Mouse (Mus musculus) common myeloid progenitor, adult 5-6 weeks (primary cell): ENCODE results near the gene Cxcr2. TPM values are rescaled to one million over a fixed set of nuclear protein-coding genes. Genes with fewer than 3 reads are reported as not detected.

ENCODE experiments used
- ATAC-seq: replicated peaks from 2 replicates; pipeline ENCODE4 v1.8.0; 2016; ENCODE audit warnings: low read depth, mild to moderate bottlenecking, moderate TSS enrichment, inconsistent platforms; ENCODE audit not compliant: poor library complexity, severe bottlenecking
- total RNA-seq: library from RNA; stranded (forward); fragments of 200-1000, 187-1606 nt; gene quantifications from 2 replicates; pipeline ENCODE4 v1.2.3, GENCODE M21; 2017

The Cxcr2 gene
- total RNA-seq, 1 experiment from 2014 or later = 9.6 TPM

DNA sequence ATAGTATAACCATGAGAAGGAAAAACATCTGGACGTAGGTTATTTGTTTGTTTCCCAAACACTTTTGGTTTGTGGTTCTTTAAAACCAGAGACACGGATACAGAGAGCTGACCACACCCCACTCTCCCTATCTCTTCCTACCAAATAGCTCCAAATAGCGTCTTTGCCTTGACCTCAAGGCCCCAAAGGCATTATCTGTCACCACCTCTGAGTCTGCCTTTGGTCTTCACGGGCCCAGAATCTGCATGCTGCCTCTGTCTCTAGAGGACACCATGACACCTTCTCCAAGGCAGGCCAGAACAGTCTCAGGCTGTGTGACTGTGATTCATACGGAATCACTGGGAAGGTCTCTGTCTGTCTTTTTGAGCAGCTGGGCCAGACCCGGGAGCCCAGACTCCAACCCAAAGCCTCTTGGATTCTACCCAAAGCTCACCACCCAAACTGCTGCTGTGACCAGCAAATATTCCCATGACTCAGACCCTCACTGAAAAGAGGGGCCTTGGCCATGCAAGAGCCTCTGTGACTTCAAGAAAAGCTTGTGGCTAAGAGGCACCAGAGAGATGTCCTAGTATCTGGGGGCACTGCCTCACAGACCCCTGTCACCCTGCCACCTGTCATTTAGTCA is 18.4 kb upstream of the Cxcr2 start:
- ATAC-seq = peak; percentile 67

DNA sequence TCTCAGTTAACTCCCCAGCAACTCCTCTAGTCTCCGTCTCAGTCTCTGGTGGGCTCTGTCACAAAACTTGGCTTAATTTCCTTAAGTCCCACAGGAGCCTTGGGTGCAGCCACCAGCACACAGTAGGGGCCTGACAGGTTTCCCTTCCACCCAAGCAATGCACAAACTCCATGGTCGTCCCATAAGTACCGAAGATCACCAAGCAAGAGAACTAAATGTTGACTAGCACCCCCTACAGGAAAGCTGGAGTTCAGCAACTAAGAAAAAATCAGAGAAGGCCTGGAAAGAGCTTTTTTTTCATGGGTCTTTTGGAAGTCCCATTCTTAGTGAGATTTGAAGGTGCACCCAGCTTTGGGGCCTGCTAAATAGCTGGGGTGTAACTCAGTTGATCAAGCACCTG is 14.4 kb upstream of the Cxcr2 start:
- no peak for ATAC-seq

DNA sequence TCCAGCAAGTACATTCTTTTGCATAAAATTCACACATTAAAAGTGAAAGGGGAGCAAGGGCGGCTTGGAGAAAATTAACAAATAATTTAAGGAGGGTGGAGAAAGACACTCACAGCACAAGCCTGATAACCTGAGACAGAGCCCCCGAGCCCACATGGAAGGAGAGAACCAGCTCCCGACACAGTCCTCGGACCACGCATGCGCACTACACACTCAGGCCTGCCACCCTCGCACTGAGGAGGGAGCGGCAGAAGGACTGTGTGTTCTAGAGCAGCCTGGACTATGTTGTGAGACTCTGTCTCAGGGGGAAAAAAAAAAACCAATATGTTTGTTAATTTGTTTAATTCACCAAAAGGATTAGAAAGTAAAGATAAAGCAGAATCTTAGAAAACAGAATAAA is 12.0 kb upstream of the Cxcr2 start:
- no peak for ATAC-seq

DNA sequence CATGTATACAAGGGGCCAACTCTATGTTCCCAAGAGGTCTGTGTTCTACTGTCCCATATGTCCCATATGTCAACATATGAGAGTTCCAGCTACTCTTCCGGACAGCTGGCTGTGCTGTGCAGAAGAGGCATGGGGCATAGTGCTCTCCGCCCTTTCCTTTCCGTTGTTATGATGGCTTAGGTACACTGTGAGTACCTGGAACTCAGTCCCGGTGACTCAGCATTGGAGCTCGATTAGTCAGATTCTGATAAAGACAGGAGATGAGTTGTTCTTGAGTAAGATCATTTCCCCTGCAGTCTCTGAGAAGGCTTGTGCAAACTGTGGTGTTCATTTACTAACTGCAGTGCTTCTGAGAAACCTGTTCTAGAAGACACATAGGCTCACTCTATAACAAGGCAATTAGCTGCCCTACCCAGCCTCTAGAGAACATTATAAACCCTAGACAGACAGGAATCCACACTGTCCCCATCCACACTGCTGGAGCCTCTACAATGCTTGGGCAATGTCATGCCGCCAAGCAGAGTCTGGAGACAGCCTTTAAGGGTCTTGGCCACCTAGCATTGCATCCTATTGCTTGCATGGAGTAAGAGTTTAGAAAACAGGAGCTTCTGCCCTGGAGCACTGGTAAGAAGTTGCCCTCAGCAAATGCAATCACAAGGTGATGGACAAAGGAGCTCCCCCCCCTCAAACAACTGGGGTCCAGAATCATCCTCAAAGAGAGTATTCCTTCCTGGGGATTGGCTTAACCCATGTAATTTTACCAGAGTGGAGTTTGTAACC is 4.5 kb upstream of the Cxcr2 start:
- no peak for ATAC-seq

DNA sequence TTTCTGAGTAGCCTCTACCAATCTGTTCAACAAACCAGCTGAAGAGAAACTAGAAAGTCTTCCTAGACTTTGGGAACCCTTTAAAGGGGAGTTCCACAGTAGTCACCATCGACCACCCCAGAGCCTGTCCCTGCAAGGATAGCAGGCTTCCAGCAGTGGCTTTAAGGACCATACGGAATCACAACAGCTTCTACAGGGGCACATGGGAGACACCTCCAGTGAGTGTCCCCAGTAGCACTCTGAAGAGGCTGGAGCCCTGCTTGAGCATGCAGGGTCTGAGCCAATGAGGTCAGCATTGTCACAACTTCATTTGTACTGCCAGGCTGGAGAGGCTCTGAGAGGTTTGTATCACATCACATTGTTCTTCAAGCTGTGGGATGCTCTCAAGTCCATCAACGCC is 3.7 kb upstream of the Cxcr2 start:
- ATAC-seq = no peak

DNA sequence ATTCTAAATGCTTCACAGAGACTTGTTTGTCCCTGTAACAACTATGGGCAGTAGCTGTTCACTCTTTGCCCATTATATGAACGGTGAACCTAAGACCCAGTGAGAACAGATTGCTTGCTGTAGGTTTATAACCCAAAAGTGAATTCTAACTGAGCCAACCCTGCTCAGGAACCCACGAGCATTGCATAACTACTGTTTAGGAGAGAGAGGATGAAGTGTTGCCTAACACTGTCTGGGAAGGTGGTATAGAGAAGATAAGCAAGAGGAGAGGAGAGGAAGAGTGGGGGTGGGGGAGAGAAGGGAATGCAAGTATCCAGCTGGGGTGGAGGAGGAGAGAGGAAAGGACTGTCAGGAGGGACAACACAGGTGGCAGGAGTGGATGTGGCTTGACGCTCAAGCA is 2.7 kb upstream of the Cxcr2 start:
- peak; percentile 69 for ATAC-seq

DNA sequence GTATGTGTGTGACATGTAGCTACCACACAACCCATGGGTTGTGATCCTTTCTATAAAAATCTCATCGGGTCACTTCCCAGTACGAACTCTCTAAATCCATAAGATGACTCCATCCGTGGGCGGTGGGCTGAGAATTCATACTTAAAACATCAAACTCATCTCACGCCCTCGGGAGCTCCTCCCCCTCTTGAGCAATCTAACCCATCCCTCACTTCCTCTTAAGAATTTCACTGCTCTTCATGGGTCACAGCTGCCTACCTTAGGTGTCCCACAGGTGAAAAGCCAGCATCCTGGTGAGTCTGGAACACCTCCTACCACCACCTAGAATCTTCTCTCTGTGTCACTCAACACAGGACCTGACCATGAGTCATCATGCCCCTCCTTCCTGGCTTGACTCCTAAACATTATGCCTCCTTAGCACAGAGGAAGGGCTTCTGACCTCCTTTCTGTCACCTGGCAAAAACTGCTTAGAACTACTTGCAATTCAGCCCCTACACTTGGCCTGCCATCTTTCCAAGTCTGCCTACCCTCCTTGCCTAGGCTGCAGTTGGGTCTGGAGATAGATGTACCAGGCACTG is 1.7 kb downstream of the Cxcr2 start:
- peak; percentile 38 for ATAC-seq

DNA sequence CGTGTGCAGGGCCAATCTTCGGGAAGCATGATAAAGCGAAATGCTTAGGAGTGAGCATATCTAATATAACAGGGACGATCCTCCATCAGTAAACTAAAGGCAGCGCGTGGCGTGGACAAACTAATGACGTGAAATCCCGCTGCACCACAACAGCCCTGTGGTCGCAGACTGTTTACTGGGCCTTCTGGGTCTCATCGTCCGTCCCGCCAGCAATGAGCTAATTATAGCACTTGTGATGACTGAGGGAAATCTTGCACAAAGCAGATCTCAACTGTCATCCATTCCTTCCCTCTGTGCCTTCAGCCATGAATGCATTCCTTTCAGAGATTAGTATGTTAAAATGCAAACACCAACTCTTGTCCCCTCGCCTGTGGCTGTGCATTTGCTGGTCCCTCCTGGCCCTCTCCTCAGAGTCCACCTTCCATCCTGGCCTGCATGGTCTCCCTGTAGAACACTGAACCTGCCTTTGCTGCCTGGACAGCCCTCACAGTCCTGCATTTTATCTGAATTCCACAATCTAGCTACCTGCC is 2.7 kb downstream of the Cxcr2 start:
- peak; percentile 64 for ATAC-seq

DNA sequence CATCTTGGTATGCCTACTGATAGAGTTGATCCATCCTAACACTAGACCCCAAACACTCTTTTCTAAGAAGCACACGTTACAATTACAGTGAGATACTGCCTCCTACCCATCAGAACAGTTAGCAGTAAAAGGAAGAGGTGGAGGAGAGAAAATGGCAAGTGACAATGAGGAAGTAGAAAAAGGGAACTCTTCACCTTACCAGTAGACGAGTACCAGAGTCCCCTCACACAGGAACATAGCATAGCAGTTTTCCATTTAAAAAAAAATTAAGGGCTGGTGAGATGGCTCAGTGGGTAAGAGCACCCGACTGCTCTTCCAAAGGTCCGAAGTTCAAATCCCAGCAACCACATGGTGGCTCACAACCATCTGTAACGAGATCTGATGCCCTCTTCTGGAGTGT is 5.8 kb downstream of the Cxcr2 start:
- ATAC-seq = peak; percentile 65

DNA sequence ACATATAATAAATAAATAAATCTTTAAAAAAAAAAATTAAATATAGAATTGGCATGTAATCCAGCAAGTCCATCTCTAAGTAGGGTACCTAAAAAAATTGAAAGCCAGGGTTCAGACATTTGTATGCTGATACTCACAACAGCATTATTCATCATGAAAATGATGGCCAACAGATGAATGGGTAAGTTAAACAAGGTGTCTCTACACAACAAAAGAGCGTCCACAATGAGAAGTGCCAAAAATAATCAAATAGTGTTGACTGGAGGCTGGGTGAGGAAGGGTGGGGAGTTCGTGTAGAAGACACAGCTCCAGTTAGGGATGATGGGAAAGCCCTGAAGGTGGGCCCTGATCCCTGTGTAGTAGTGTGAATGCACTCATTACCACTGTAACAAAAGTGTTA is 6.2 kb downstream of the Cxcr2 start:
- ATAC-seq = no peak

DNA sequence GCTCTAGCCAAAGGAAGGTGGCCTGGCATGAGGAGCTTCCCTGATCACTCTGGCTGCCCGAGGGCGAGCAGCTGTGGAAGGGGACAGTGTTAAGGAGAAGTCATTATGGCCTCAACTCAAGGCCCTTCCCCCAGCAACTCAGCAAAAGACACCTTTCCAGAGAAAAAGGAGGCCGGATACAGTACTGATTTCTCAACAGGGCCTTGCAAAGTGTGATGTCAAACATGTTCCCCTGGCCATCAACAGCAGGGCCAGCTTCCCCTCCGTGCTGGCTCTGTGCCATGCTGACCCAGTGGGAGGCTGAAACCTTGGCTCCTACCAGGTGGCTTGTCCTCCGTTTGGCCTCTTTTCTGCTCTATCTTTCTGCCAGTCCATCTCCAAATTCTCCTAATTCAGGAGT is 13.3 kb downstream of the Cxcr2 start:
- ATAC-seq = no peak

DNA sequence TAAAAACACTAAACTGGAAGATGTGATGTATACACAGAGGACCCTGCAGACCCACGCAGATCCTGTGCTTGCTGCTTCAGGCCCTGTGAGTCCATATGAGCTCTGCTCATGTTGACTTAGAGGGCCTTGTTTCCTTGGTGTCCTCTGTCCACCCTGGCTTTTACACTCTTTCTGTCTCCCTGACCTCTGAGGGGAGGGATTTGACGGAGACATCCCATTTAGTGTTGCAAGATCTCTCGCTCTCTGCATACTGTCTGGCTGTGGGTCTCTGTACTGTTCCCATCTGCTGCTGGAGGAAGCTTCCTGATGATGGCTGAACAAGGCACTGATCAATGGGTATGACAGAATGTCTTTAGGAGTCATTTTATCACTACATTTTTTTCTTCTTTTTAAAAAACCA is 15.9 kb downstream of the Cxcr2 start:
- no peak for ATAC-seq

DNA sequence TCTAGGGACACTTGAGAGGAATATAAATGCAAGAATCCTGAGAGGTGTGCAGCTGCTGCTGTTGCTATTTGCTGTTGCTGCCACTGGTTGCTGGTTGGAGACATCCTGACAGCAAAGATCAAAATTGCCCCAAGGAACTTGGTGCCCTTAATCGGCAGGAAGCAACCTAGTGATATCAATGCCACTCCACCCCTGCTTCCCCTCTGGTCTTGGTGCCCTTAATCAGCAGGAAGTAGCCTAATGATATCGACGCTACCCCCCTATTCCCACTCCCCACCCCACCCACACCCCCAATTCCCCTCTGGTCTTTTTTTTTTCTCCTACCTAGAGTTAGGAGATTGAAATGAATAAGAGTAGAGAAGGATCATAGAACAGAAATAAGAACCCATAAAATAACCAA is 18.9 kb downstream of the Cxcr2 start:
- ATAC-seq = peak; percentile 89

DNA sequence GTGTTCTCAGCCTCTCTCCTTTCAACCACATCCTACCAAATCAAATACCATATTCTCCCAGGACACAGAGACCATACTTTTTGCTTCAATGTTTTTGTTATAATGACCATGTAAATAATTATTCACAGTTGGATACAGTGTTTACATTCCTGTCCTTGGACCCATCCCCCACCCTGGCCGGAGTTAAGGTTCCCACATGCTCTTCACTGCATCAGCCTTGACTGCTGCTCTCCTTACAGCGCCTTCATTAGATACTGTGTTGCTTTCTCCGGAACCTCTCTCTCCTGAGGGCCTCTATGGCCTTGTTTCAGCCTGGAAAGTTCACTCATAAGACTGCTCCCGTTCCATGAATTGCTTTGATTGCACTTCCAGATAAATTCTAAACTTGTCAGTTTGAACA is 21.9 kb downstream of the Cxcr2 start:
- ATAC-seq = no peak

DNA sequence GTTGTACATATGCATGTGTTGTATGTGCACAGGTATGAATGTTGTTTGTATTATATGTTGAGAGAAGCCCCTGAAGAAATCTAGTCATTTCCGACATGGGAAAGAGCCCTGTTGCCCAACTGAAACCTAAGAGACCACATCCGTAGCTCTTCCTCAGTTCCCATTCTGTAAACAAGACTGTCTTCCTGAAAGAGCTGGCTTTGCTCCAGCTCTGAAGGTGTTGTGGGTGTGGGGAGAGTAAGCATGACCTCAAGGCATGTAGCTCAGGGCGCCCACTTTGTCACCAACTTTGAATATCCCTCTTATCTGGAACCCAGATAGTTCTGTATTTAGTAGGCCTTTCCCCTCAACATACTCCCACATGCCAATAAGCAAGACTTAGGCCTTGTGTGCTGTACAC is 24.8 kb downstream of the Cxcr2 start:
- ATAC-seq = peak; percentile 65

DNA sequence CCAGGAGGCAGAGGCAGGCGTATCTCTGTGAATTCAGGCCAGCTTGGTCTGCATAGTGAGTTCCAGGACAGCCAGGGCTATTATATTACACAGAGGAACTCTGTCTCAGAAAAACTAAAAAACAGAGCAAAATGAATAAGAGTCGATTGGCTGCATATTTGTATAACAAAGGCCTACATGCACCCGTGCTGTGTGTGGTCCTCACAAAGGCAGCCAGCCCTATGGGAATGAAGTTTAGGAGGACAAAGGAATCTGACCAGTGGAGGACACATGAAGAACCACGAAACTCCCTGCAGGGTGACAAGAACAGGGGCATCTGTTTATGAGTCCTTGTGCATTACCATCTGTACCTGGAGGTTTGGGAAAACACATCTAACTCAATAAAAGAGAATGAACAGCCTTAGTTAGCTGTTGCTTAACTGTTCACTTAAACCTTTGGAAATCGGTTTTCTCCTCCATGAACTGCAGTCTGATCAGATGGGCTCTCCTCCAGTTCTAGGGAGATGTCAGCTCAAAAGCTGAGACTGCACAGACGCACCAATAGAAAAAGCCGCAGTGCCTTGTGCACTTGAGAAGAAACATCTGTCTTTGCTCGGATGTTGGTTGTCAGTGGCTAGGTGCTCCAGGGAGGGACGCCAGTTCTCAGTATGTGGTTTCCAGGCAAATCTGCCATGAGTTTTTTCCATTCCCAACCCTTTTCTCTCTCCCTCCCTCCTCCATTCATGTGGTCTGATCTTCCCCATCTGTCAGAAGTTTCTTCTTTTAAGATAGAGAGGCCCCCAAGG is 26.0 kb downstream of the Cxcr2 start:
- ATAC-seq = peak; percentile 33

DNA sequence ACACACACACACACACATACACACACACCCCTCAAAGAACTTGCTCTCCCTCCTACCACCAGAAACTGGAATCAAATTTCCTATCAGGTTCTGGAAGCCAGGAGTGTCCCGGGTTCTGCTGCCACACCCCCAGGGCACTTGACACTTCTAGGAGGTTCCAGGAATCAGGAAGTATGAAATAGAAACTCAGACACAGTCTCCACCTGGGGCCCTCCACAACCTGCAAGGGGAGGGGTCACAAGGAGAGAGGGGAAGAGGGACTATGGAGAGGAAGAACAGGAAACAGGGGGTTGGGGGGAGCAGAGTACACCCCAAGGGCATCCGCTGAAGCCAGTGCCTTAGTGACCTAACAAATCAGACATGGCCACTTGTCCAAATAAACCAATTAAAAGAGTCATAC is 27.7 kb downstream of the Cxcr2 start:
- no peak for ATAC-seq

DNA sequence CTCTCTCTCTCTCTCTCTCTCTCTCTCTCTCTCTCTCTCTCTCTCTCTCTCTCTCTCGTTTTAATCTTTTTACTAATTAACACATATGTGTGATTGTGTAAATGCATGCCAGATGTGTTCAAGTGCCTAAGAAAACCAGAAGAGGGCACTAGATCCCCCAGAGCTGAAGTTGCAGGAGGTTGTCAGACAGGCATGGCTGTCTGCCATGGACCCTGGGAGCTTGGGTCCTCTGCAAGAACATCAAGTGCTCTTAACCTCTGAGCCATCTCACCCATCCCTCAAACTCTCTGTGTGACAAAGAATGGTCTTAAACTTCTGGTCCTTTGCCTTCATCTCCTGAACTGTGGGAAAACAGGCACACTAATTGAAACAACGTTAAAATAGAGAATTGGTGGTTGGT is 29.2 kb downstream of the Cxcr2 start:
- ATAC-seq = no peak

DNA sequence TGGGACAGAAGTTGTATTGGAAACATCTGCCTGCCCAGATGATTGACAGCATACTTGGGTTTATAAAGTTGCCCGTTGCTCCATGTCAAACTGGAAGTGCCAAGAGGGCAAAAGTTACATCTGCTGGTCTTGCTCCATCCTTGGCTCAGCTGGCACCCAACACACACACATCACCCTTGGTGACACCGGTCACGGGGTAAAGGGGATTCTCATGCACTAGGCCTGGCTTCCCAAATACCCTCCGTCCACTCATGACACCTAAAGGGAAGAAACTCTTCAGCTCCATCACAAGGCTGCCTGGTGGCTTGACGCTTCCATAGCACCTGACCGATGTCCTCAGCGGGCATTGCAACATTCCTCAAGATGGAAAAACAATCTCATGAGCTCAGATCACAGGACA is 36.7 kb downstream of the Cxcr2 start:
- no peak for ATAC-seq

DNA sequence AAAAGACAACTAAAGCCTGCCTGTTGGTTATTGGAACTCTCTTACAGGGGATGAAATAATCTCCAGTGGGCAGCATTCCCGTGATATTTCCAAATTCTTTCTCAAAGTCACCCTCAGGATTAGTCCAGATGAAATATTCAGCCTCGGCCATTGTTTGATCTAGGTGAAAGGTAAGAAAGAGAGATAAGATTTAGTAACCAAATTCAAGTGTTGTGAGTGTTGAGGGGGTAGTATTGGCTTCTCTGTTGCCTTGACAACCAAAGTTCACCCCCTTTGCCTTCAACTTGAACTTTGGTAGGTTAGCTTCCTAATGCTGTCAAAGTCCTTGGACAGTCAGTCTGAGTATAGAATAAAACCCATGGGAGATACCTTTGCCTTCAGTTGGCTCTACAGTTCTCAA is 38.9 kb downstream of the Cxcr2 start:
- no peak for ATAC-seq

DNA sequence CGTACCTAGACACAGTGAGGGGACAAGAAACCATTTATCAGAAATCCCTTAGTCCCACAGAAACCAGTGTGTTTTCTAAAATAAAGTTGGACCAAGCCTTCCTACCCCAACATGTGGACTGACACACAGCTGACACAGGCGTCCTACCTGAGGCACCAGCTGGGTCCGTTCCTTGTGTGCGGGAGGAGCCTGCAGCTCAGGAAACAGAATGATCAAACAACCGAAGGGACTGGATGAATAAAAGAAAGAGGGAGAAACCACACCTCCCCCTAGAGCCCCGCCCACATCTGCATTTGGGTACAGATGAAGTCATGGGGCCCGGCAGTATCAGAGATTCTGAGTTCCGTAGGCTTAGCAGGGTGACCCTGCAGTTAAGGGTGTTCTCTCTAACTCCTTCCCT is 40.7 kb downstream of the Cxcr2 start, which contains the start of gene Cxcr1:
Gene Cxcr1, minus strand, starts transcription at position 187 of the 400 bp plus-strand sequence.
- ATAC-seq = no peak
